Comparison of ENCODE assay signal across 19 mouse cellular contexts in the genomic region with DNA sequence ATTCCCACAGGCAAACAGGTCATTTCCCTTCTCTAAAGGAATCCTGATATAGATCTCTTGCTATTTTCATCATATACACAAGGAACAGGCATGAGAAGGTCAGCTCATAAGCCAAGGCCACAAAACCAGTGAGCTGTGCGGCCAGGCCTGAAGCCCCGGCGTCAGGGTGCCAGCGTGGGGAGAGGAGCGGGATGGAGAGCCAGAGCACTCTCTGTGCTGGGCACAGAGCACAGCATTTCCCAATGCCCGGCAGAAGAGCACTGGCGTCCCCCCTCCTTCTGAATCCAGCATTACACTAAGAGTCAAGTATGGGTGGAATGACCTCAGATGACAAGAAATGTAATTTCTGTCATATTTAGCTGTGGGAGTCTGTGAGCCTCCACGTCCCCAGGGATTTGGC. TPM values are rescaled to one million over a fixed set of nuclear protein-coding genes. Genes with fewer than 3 reads are reported as not detected.
"Had no signal": no experiment of that assay in that cellular context is flagged by ENCODE, and none has a peak within 500 bp of the region (broad histone marks: within the 10 kb centered on the region; RNA-seq: fewer than 3 reads in every experiment).

No protein-coding gene starts in this region.

- DNase-seq: layer of hippocampus, adult 9-11 months; liver; liver, embryonic 13.5 days; lung, embryonic 14.5 days; midbrain, embryonic 14.5 days; retina, postnatal 1 day; right cerebral cortex, postnatal 25 days; spleen, adult 18-20 months; thymus, adult 2 months; thymus, postnatal 14 days; thymus, postnatal 4 days had no signal

- H3K4me1 ChIP-seq: intestine, embryonic 15.5 days; limb, embryonic 13.5 days; neural tube, embryonic 12.5 days; neural tube, embryonic 15.5 days; stomach, embryonic 15.5 days had no signal

- H3K4me3 ChIP-seq: intestine, embryonic 15.5 days; limb, embryonic 10.5 days; limb, embryonic 13.5 days; liver, embryonic 13.5 days; neural tube, embryonic 12.5 days; neural tube, embryonic 15.5 days; stomach, embryonic 15.5 days had no signal

- ATAC-seq: intestine, embryonic 15.5 days had no signal

- H3K9ac ChIP-seq: intestine, embryonic 15.5 days; limb, embryonic 13.5 days; liver, embryonic 13.5 days; lung, embryonic 14.5 days; neural tube, embryonic 12.5 days; neural tube, embryonic 15.5 days; stomach, embryonic 15.5 days had no signal

- H3K27me3 ChIP-seq: intestine, embryonic 15.5 days; limb, embryonic 13.5 days; liver, embryonic 13.5 days; neural tube, embryonic 12.5 days; neural tube, embryonic 15.5 days; stomach, embryonic 15.5 days had no signal

- H3K4me2 ChIP-seq: intestine, embryonic 15.5 days; limb, embryonic 13.5 days; liver, embryonic 13.5 days; lung, embryonic 14.5 days; midbrain, embryonic 11.5 days; neural tube, embryonic 12.5 days; neural tube, embryonic 15.5 days; stomach, embryonic 15.5 days had no signal

- H3K27ac ChIP-seq: intestine, embryonic 15.5 days; limb, embryonic 10.5 days; limb, embryonic 13.5 days; liver, embryonic 13.5 days; neural tube, embryonic 12.5 days; neural tube, embryonic 15.5 days; stomach, embryonic 15.5 days had no signal

- H3K9me3 ChIP-seq: intestine, embryonic 15.5 days; limb, embryonic 10.5 days; limb, embryonic 13.5 days; liver, embryonic 13.5 days; neural tube, embryonic 12.5 days; neural tube, embryonic 15.5 days; stomach, embryonic 15.5 days had no signal

RNA-seq across cellular contexts. Expression of a gene that starts 15.0 kb away (rescaled TPM):
- total RNA-seq: megakaryocyte-erythroid progenitor cell, adult 5-6 weeks had no signal
- polyA plus RNA-seq: limb, embryonic 10.5 days; midbrain, embryonic 11.5 days; neural tube, embryonic 12.5 days; neural tube, embryonic 15.5 days had no signal
